Mouse (Mus musculus) lung, postnatal 0 days (tissue): ENCODE measurements around the gene Cers3.

ENCODE experiments used
- CTCF ChIP-seq: IDR thresholded peaks from 2 replicates; pipeline ENCODE4 v1.5.1; 2016; ENCODE audit warnings: antibody characterized with exemption, mild to moderate bottlenecking
- EP300 ChIP-seq: IDR thresholded peaks from 2 replicates; pipeline ENCODE4 v1.6.1; 2016; ENCODE audit warnings: antibody characterized with exemption, mild to moderate bottlenecking, control low read depth

DNA sequence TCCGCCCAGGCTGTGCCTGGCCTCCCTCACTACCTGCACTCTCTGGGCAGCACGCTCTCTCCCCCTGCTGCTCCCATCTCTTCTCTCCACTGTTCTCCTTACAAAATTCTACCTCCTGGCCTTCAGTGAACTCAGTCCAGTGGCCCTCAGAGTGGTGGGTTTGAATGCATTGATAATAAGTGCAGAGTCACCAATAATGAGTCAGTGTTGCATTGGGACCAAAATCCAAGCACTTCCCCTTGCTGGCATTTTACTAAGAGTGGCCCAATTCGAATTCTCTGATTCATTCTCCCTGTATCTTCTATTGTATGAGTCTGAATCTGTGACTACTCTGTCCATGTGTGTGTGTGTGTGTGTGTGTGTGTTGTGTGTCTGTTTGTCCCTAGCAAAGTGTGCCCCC is 63.5 kb downstream of the Cers3 start:
- TF ChIP-seq CTCF (no peak), EP300 (no peak)
